Mouse (Mus musculus) lung, postnatal 36 days (tissue): Measurements from ENCODE around the gene Zfyve19.

Experiments used
- DNase-seq: peaks from one replicate; pipeline ENCODE4 v3.0.0; 2022; ENCODE audit warnings: mixed read lengths

The Zfyve19 gene

DNA sequence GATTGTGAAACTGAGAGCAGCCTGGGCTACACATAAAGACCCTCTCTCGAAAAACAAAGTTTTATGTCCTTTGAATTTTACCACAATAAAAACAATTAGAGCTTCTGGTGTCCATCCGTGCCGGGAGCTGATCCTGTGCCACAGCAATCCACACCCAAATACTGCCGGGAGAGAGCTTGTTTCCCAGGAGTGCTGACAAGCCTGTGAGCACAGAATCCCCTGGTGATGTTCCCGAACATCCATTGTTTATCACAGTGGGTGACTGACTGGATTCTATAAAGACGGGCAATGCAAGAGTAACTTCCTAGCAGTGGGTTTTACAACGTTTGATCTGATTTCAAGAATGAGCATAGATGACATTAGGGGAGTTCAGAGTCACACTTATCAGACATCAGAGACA, 46.6 kb downstream of the Zfyve19 start:
- DNase-seq: no peak

GRCm38 (mm10) chr2:119260518-119260917, 52.1 kb downstream of the Zfyve19 start:
- DNase-seq: no peak

GRCm38 (mm10) chr2:119261326-119261725, 52.9 kb downstream of the Zfyve19 start:
- peak; percentile 58 for DNase-seq

DNA sequence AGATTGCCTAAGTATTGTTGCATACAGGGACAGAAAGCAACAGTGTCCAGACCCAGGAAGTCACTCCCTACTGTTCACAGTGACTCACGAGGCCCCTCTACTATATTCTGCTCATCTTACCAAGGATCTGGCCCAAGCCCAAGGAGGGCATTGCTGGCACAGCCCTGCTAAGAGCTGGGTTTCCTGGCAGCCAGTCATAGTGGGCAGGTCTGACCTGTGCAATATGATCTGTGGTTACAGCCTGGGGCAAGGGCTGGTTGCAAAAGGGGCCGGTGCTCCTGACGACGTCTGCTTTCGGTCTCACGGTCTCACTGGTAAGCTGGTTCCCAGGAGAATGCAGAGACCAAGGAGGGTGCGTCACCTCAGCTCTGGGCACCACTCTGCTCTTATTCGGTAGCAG, 54.6 kb downstream of the Zfyve19 start:
- peak; percentile 91 for DNase-seq

DNA sequence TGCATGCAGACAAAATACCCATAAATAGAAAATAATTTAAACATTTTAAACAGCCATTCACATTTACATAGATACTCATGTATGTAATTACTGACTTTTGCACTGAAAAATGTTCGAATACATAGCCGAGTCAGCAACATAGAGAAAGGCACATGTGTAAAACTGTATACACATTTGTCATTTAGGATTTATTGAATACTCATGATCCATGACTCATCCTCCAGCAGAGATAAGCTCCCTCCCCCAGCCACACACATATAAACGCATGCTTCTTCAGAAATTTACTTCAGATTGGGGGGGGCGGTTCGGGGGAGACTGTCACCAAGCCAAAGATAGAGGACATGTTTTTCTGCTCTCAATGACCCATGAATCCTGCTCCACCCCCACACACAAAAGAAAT, 55.4 kb downstream of the Zfyve19 start:
- DNase-seq: no peak
